Mouse (Mus musculus) G1E (cell line): Measurements from ENCODE around the gene Ndrg4. TPM values are rescaled to one million over a fixed set of nuclear protein-coding genes. Genes with fewer than 3 reads are reported as not detected.
"Not testable (repeated sequence)": the region's sequence is repeated elsewhere in the genome, so short reads cannot be mapped to it uniquely, and the experiment has no call there.

Source experiments
- ATAC-seq: 2 replicates; pipeline ENCODE4 v1.8.0; 2016; ENCODE audit warnings: mild to moderate bottlenecking; ENCODE audit not compliant: insufficient number of reproducible peaks, poor library complexity, low FRiP score, severe bottlenecking; ENCODE audit errors: extremely low read depth
- DNase-seq: peaks from one replicate; pipeline ENCODE4 v3.0.0; 2012; ENCODE audit warnings: low spot score
- H3K27me3 ChIP-seq: 2 replicates; pipeline ENCODE4 v1.6.1; 2012; ENCODE audit warnings: mild to moderate bottlenecking, low read length, inconsistent platforms; ENCODE audit not compliant: insufficient read depth
- H3K36me3 ChIP-seq: replicated peaks from 2 replicates; pipeline ENCODE3; 2012; ENCODE audit warnings: mild to moderate bottlenecking, inconsistent platforms
- H3K4me1 ChIP-seq: 2 replicates; pipeline ENCODE4 v1.6.1; 2012; ENCODE audit warnings: low read depth, low read length, inconsistent platforms, mixed read lengths; ENCODE audit not compliant: insufficient read depth
- H3K4me3 ChIP-seq: 2 replicates; pipeline ENCODE4 v1.5.1; 2012; ENCODE audit warnings: low read depth, mild to moderate bottlenecking, inconsistent platforms, low read length, moderate library complexity, mixed read lengths
- H3K9me3 ChIP-seq: replicated peaks from 2 replicates; pipeline ENCODE4 v1.6.1; 2012; ENCODE audit warnings: inconsistent platforms
- CTCF ChIP-seq: IDR thresholded peaks from 2 replicates; pipeline ENCODE4 v1.5.1; 2012; ENCODE audit warnings: low read depth, low read length, inconsistent platforms, mixed read lengths
- GATA1 ChIP-seq: IDR thresholded peaks from 2 replicates; pipeline ENCODE4 v1.6.1; 2012; ENCODE audit warnings: borderline replicate concordance, low read length, inconsistent platforms, mixed read lengths
- GATA2 ChIP-seq: IDR thresholded peaks from 2 replicates; pipeline ENCODE4 v1.6.1; 2012; ENCODE audit warnings: low read depth, low read length, inconsistent platforms, borderline replicate concordance
- POLR2AphosphoS5 ChIP-seq: IDR thresholded peaks from 2 replicates; pipeline ENCODE4 v1.6.1; 2012; ENCODE audit warnings: low read depth, low read length, inconsistent platforms; ENCODE audit not compliant: insufficient replicate concordance
- TAL1 ChIP-seq: conservative IDR thresholded peaks from 2 replicates; pipeline ENCODE4 v1.6.1; 2012; ENCODE audit warnings: low read depth, low read length, inconsistent platforms, mixed read lengths
- polyA plus RNA-seq: library from polyadenylated mRNA; stranded (reverse); fragments of >175 nt; gene quantifications from 2 replicates; pipeline ENCODE4 v1.2.3, GENCODE M21; 2012
- total RNA-seq, 2 experiments: library from RNA; stranded (forward) in 1 of 2; stranded (reverse) in 1 of 2; fragments of 200-1000 nt in 1 of 2; fragments of >200 nt in 1 of 2; fragmentation: Nextera tagmentation in 1 of 2; gene quantifications; 2 replicates each; pipeline ENCODE4 v1.2.3; 2014 to 2017

The Ndrg4 gene
- total and polyA plus RNA-seq, 3 experiments: 0.60 TPM; not detected in 2

DNA sequence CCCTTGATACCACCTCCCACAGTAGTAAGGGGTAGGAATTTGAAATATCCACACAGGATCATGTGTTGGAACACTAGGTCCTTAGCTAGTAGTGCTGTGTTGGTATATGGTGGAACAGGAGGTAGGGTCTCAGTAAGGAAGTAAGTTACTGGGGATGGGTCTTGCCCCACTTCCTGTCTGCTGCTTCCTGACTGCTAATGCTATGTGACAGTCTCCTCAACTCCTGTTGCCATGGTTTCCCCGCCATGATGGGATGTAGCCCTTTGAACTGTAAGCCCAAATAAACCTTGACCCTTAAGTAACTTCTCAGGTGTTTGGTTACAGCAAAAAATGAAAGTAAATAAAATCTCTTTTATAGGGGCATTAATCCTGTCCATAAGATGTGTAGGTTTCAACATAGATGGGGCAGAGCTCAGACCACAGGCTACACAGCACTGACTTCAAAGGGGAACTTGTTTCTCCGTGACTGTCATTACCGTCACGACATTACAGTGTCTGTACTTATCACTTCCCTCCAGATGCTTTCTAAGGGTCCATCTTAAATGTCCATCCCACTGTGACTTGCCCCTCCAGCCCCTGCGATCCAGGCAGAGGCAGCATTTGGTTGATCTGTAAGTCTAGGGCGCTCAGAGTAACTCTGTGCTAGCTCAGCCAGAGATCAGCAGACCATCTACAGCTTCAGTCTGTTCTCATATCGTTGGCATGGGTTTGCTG lies 13.7 kb upstream of the Ndrg4 start:
- no peak for DNase-seq
- H3K4me3 ChIP-seq: no peak overlapping the region
- no peaks in the 10 kb centered on the region for H3K9me3 ChIP-seq
- peaks cover 19% of the 10 kb centered on the region for H3K27me3 ChIP-seq
- TF ChIP-seq GATA1 (no peak), TAL1 (no peak)
- H3K4me1 ChIP-seq: peaks cover 6% of the 10 kb centered on the region
- H3K36me3 ChIP-seq: no peaks in the 10 kb centered on the region
- peak; percentile 28; the same call in 1 of the 2 replicates for ATAC-seq

DNA sequence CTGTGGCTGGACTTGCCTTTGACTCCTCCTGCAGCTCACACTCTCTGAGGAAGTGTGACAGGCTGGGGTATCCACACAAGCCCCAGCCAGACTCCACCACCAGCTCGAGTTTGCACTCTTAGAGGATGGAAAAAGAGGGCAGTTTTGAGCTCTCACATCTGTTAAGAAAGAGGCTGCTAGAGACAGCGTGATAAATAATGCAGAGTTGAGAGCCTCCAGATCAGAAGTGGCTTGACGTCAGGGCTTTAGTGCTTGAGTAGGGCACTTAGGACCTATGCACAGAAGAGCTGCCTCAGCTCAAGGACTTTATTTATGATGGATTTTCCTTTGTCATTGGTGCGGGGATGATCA lies 13.2 kb upstream of the Ndrg4 start:
- DNase-seq: no peak
- Histone ChIP-seq H3K9me3 (no peaks in the 10 kb centered on the region), H3K36me3 (no peaks in the 10 kb centered on the region), H3K4me1 (peaks cover 6% of the 10 kb centered on the region), H3K4me3 (no peak overlapping the region), H3K27me3 (peaks cover 18% of the 10 kb centered on the region)
- ATAC-seq: no peak
- TF ChIP-seq TAL1 (no peak), CTCF (no peak), POLR2AphosphoS5 (no peak), GATA2 (no peak), GATA1 (no peak)

DNA sequence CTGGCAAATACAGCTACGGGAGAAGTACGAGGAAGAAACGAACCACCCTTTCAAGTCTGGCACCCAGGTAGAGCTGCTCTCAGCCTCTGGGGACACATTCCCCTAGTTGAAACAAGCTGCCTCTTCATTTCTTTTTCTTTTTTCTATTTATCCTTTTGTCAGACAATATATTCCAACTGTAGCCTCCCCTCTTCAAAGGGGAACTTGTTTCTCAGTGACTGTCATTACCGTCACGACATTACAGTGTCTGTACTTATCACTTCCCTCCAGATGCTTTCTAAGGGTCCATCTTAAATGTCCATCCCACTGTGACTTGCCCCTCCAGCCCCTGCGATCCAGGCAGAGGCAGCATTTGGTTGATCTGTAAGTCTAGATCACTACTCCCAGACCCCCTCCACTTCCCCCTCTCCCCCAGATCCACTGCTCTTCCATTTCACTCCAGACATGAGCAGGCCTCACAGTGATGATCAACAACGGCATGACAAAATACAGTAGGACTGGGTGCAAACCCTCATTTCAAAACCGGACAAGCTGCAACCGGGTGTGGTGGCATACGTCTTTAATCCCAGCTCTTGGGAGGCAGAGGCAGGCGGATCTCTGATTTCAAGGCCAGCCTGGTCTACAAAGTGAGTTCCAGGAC lies 10.8 kb upstream of the Ndrg4 start:
- H3K27me3 ChIP-seq: peaks cover 24% of the 10 kb centered on the region
- not testable (repeated sequence) for H3K4me3 ChIP-seq, DNase-seq, H3K4me1 ChIP-seq, ATAC-seq, H3K36me3 ChIP-seq, H3K9me3 ChIP-seq

- Histone ChIP-seq H3K9me3 (no peaks in the 10 kb centered on the region), H3K36me3 (no peaks in the 10 kb centered on the region), H3K4me3 (no peak overlapping the region), H3K27me3 (peaks cover 25% of the 10 kb centered on the region), H3K4me1 (peaks cover 1% of the 10 kb centered on the region)
- no peak for TF ChIP-seq POLR2AphosphoS5
- no peak for TF ChIP-seq TAL1
- no peak for TF ChIP-seq GATA1
- no peak for DNase-seq
- ATAC-seq: no peak
These were observed 8.4 kb upstream of the Ndrg4 start for GRCm38 (mm10) chr8:95668163-95668958.

DNA sequence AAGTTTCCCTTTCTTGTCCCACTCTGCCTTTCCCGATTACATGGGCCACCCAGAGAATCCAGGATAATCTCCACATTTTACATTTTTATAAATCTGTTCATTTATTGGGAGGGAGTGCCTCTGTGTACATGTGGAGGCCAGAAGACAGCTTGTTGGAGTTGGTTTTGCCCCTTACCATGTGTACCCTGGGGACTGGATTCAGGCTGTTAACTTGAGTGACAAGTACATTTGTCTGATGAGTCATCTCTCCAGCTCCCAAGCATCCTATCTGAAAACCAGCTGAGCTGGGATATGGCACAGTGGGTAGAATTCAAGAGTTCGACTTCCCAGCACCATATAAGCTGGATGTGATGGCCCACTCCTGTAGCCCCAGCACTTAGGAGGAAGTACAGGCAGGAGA lies 6.8 kb upstream of the Ndrg4 start:
- Histone ChIP-seq H3K27me3 (peaks cover 28% of the 10 kb centered on the region), H3K4me1 (no peaks in the 10 kb centered on the region), H3K9me3 (no peaks in the 10 kb centered on the region), H3K4me3 (no peak overlapping the region), H3K36me3 (no peaks in the 10 kb centered on the region)
- DNase-seq (no peak), ATAC-seq (no peak)
- TF ChIP-seq GATA1 (no peak), TAL1 (no peak), POLR2AphosphoS5 (no peak)

GRCm38 (mm10) chr8:95671861-95672260 lies 4.9 kb upstream of the Ndrg4 start:
- ATAC-seq: no peak
- H3K4me1 ChIP-seq: no peaks in the 10 kb centered on the region
- H3K27me3 ChIP-seq: peaks cover 23% of the 10 kb centered on the region
- no peak for DNase-seq
- no peak overlapping the region for H3K4me3 ChIP-seq
- TF ChIP-seq CTCF (no peak), GATA2 (no peak), POLR2AphosphoS5 (no peak), TAL1 (no peak), GATA1 (no peak)
- no peaks in the 10 kb centered on the region for H3K36me3 ChIP-seq
- no peaks in the 10 kb centered on the region for H3K9me3 ChIP-seq
